Mouse (Mus musculus) neural tube, embryonic 15.5 days (tissue): Measurements from ENCODE around the gene Olfr1309. TPM values are rescaled to one million over a fixed set of nuclear protein-coding genes. Genes with fewer than 3 reads are reported as not detected.
"Not testable (repeated sequence)": the region's sequence is repeated elsewhere in the genome, so short reads cannot be mapped to it uniquely, and the experiment has no call there.

ENCODE experiments used
- ATAC-seq: fragments of 200-750 bp; cut with Nextera tagmentation; 2 replicates; pipeline ENCODE4 v1.8.0; 2017; ENCODE audit warnings: mild to moderate bottlenecking, moderate TSS enrichment, moderate library complexity; ENCODE audit not compliant: low FRiP score
- H3K27ac ChIP-seq: fragments of 300-500 bp; sonication (generic); replicated peaks from 2 replicates; pipeline ENCODE4 v1.5.1; 2015; ENCODE audit warnings: mild to moderate bottlenecking, inconsistent platforms
- H3K27me3 ChIP-seq: fragments of 300-500 bp; sonication (generic); replicated peaks from 2 replicates; pipeline ENCODE4 v1.6.1; 2015; ENCODE audit warnings: inconsistent platforms
- H3K36me3 ChIP-seq: fragments of 300-500 bp; sonication (generic); 2 replicates; pipeline ENCODE4 v1.6.1; 2015; ENCODE audit warnings: inconsistent platforms
- H3K4me1 ChIP-seq: fragments of 300-500 bp; sonication (generic); 2 replicates; pipeline ENCODE4 v1.6.1; 2015; ENCODE audit warnings: inconsistent platforms
- H3K4me2 ChIP-seq: fragments of 300-500 bp; sonication (generic); 2 replicates; pipeline ENCODE4 v1.6.1; 2015; ENCODE audit warnings: inconsistent platforms, mild to moderate bottlenecking, moderate library complexity
- H3K4me3 ChIP-seq: fragments of 300-500 bp; sonication (generic); replicated peaks from 2 replicates; pipeline ENCODE4 v1.5.1; 2015; ENCODE audit warnings: mild to moderate bottlenecking, inconsistent platforms
- H3K9ac ChIP-seq: fragments of 300-500 bp; sonication (generic); replicated peaks from 2 replicates; pipeline ENCODE4 v1.6.1; 2015; ENCODE audit warnings: mild to moderate bottlenecking, inconsistent platforms
- H3K9me3 ChIP-seq: fragments of 300-500 bp; sonication (generic); replicated peaks from 2 replicates; pipeline ENCODE4 v1.6.1; 2016; ENCODE audit warnings: inconsistent platforms
- WGBS: fragments of 180-500 bp; shearing (Covaris S2); methylation state at CpG from one replicate; pipeline ENCODE4 v1.1.7; 2015; ENCODE audit warnings: mixed read lengths; 5-methylcytosine and 5-hydroxymethylcytosine counted together
- polyA plus RNA-seq: library from polyadenylated mRNA; unstranded; fragments of >200 nt; fragmentation: Nextera tagmentation; extraction: Ambion mirVana; gene quantifications from 2 replicates; pipeline ENCODE4 v1.2.1, GENCODE M21; 2015

Gene Olfr1309
- polyA plus RNA-seq = not detected in 2 replicates

- no peak within 1 kb of the TSS for H3K4me2 ChIP-seq
- H3K9me3 ChIP-seq = no peaks in the 10 kb centered on the region
- no peaks in the 10 kb centered on the region for H3K4me1 ChIP-seq
- ATAC-seq = no peak
- 60% methylated on average over 1 of the region's 1 CpGs for WGBS
- H3K27ac ChIP-seq = no peak within 1 kb of the TSS
- H3K36me3 ChIP-seq = no peaks in the 10 kb centered on the region
- H3K27me3 ChIP-seq = no peaks in the 10 kb centered on the region
- no peak within 1 kb of the TSS for H3K4me3 ChIP-seq
- H3K9ac ChIP-seq = no peak within 1 kb of the TSS
Measured at GRCm38 (mm10) chr2:111990181-111990580, at the start of gene Olfr1309. Gene Olfr1309, minus strand, starts transcription at chr2:111990281.

- H3K9me3 ChIP-seq, H3K27ac ChIP-seq, H3K4me1 ChIP-seq, H3K27me3 ChIP-seq, H3K4me3 ChIP-seq, H3K4me2 ChIP-seq, ATAC-seq, H3K9ac ChIP-seq, H3K36me3 ChIP-seq: not testable (repeated sequence)
- WGBS = 58% methylated on average over 6 of the region's 6 CpGs
Measured at GRCm38 (mm10) chr2:112026971-112027370, 36.9 kb upstream of the Olfr1309 start.

GRCm38 (mm10) chr2:112024312-112024711 lies 34.2 kb upstream of the Olfr1309 start, which contains the start of gene Olfr1311:
Gene Olfr1311, minus strand, starts transcription at chr2:112024412.
- Histone ChIP-seq H3K27me3 (no peaks in the 10 kb centered on the region), H3K4me2 (no peak within 1 kb of the TSS), H3K9ac (no peak within 1 kb of the TSS), H3K4me1 (no peaks in the 10 kb centered on the region), H3K9me3 (no peaks in the 10 kb centered on the region), H3K27ac (no peak within 1 kb of the TSS), H3K4me3 (no peak within 1 kb of the TSS), H3K36me3 (no peaks in the 10 kb centered on the region)
- no peak for ATAC-seq
- WGBS = 94% methylated on average over 2 of the region's 2 CpGs

GRCm38 (mm10) chr2:112014900-112015299 lies 24.8 kb upstream of the Olfr1309 start:
- no peaks in the 10 kb centered on the region for H3K9me3 ChIP-seq
- H3K9ac ChIP-seq = no peak overlapping the region
- no peak overlapping the region for H3K27ac ChIP-seq
- H3K36me3 ChIP-seq = no peaks in the 10 kb centered on the region
- no peak overlapping the region for H3K4me3 ChIP-seq
- no peak overlapping the region for H3K4me2 ChIP-seq
- no peak for ATAC-seq
- no peaks in the 10 kb centered on the region for H3K27me3 ChIP-seq
- no peaks in the 10 kb centered on the region for H3K4me1 ChIP-seq
- 89% methylated on average over 3 of the region's 3 CpGs for WGBS

GRCm38 (mm10) chr2:112012608-112013007 lies 22.5 kb upstream of the Olfr1309 start, which contains the start of gene Olfr1310:
Gene Olfr1310, minus strand, starts transcription at chr2:112012708.
- Histone ChIP-seq H3K27ac (no peak within 1 kb of the TSS), H3K4me3 (no peak within 1 kb of the TSS), H3K9me3 (no peaks in the 10 kb centered on the region), H3K4me1 (no peaks in the 10 kb centered on the region), H3K27me3 (no peaks in the 10 kb centered on the region), H3K4me2 (no peak within 1 kb of the TSS), H3K36me3 (no peaks in the 10 kb centered on the region), H3K9ac (no peak within 1 kb of the TSS)
- ATAC-seq = no peak

GRCm38 (mm10) chr2:111964844-111965243 lies 25.2 kb downstream of the Olfr1309 start, which contains the start of gene Olfr1308:
Gene Olfr1308, minus strand, starts transcription at chr2:111964944.
- H3K4me1 ChIP-seq = no peaks in the 10 kb centered on the region
- no peak for ATAC-seq
- no peaks in the 10 kb centered on the region for H3K36me3 ChIP-seq
- no peak within 1 kb of the TSS for H3K27ac ChIP-seq
- WGBS = 47% methylated on average over 1 of the region's 1 CpGs
- H3K4me3 ChIP-seq = no peak within 1 kb of the TSS
- no peak within 1 kb of the TSS for H3K9ac ChIP-seq
- no peaks in the 10 kb centered on the region for H3K27me3 ChIP-seq
- no peaks in the 10 kb centered on the region for H3K9me3 ChIP-seq
- no peak within 1 kb of the TSS for H3K4me2 ChIP-seq

GRCm38 (mm10) chr2:111949340-111949739 lies 40.7 kb downstream of the Olfr1309 start, which contains the start of gene Olfr1307:
Gene Olfr1307, minus strand, starts transcription at chr2:111949440.
- Histone ChIP-seq H3K9me3 (no peaks in the 10 kb centered on the region), H3K4me2 (no peak within 1 kb of the TSS), H3K9ac (no peak within 1 kb of the TSS), H3K36me3 (no peaks in the 10 kb centered on the region), H3K27ac (no peak within 1 kb of the TSS), H3K4me3 (no peak within 1 kb of the TSS), H3K4me1 (no peaks in the 10 kb centered on the region), H3K27me3 (no peaks in the 10 kb centered on the region)
- no peak for ATAC-seq
- 83% methylated on average over 1 of the region's 1 CpGs for WGBS

Other genes starting within 250 kb of the Olfr1309 start
- gene Olfr1301, start 239.3 kb downstream of the Olfr1309 start, polyA plus RNA-seq = not detected in 2 replicates
- gene Olfr1302, start 212.9 kb downstream of the Olfr1309 start, polyA plus RNA-seq = not detected in 2 replicates
- gene Olfr1303, start 169.9 kb downstream of the Olfr1309 start, polyA plus RNA-seq = not detected in 2 replicates
- not detected in 2 replicates for gene Olfr1305, start 113.1 kb downstream of the Olfr1309 start, polyA plus RNA-seq
- not detected in 2 replicates for gene Olfr1306, start 74.0 kb downstream of the Olfr1309 start, polyA plus RNA-seq
- gene Olfr1307, start 40.8 kb downstream of the Olfr1309 start, polyA plus RNA-seq = 0.01 TPM in 1 of 2 replicates, not detected in the other
- not detected in 2 replicates for gene Olfr1308, start 25.3 kb downstream of the Olfr1309 start, polyA plus RNA-seq
- gene Olfr1310, start 22.4 kb upstream of the Olfr1309 start, polyA plus RNA-seq = not detected in 2 replicates
- gene Olfr1311, start 34.1 kb upstream of the Olfr1309 start, polyA plus RNA-seq = not detected in 2 replicates
- gene Olfr1312, start 60.0 kb upstream of the Olfr1309 start, polyA plus RNA-seq = not detected in 2 replicates
- gene Olfr1313, start 87.6 kb upstream of the Olfr1309 start, polyA plus RNA-seq = not detected in 2 replicates
- not detected in 2 replicates for gene Olfr1314, start 106.5 kb upstream of the Olfr1309 start, polyA plus RNA-seq
- gene Olfr1315-ps1, start 125.2 kb upstream of the Olfr1309 start, polyA plus RNA-seq = not detected in 2 replicates
- not detected in 2 replicates for gene Olfr1316, start 144.7 kb upstream of the Olfr1309 start, polyA plus RNA-seq
- not detected in 2 replicates for gene Olfr1317, start 150.0 kb upstream of the Olfr1309 start, polyA plus RNA-seq
- not detected in 2 replicates for gene Olfr1318, start 163.9 kb upstream of the Olfr1309 start, polyA plus RNA-seq
- gene Lpcat4, start 249.2 kb upstream of the Olfr1309 start, polyA plus RNA-seq = 26.7 and 27.8 TPM in 2 replicates